Mouse (Mus musculus): Measurements from ENCODE around the gene Parp8. TPM values are rescaled to one million over a fixed set of nuclear protein-coding genes. Genes with fewer than 3 reads are reported as not detected.

The Parp8 gene
- polyA plus RNA-seq (2012; ENCODE audit: low replicate concordance): 3.9 and 8.7 TPM in 2 replicates

GRCm38 (mm10) chr13:117025226-117026067, at the start of gene Parp8:
TSS of gene Parp8 (minus strand) at chr13:117025537.

Other genes starting within 250 kb of the Parp8 start
- gene Emb, start 183.0 kb upstream of the Parp8 start, polyA plus RNA-seq (2012; ENCODE audit: low replicate concordance): 23.8 and 76.5 TPM in 2 replicates
- 0.30 and 1.1 TPM in 2 replicates for gene Gm17509, start 195.5 kb upstream of the Parp8 start, polyA plus RNA-seq (2012; ENCODE audit: low replicate concordance)